Mouse (Mus musculus): ENCODE results near the gene Asic2. TPM values are rescaled to one million over a fixed set of nuclear protein-coding genes. Genes with fewer than 3 reads are reported as not detected.

Asic2 gene
- total and polyA plus RNA-seq, 2 experiments: under 0.01 TPM; not detected in 1

GRCm38 (mm10) chr11:81118055-81118454 is 850.2 kb downstream of the Asic2 start:
- Histone ChIP-seq H3K9ac (ENCODE audit: low read depth, low read length) (no peak overlapping the region), H3K4me1 (ENCODE audit: control insufficient read depth, insufficient read depth, low read length) (no peaks in the 10 kb centered on the region), H3K27me3 (ENCODE audit: control insufficient read depth, insufficient read depth, low read length) (no peaks in the 10 kb centered on the region), H3K27ac (replicated peaks; ENCODE audit: insufficient read depth, low read depth, low read length) (no peak overlapping the region), H3K79me2 (ENCODE audit: control insufficient read depth, insufficient read depth, low read length) (no peaks in the 10 kb centered on the region), H3K4me3 (ENCODE audit: insufficient read depth, low read depth, low read length) (no peak overlapping the region), H3K36me3 (ENCODE audit: control insufficient read depth, insufficient read depth, low read length) (no peaks in the 10 kb centered on the region)
- TF ChIP-seq POLR2A (IDR thresholded peaks at IDR 0.05; ENCODE audit: extremely low read depth, insufficient read depth, low read length) (no peak), CTCF (IDR thresholded peaks at IDR 0.05; ENCODE audit: low read depth, low read length) (no peak)
- DNase-seq (ENCODE audit: extremely low read depth, low read depth, low spot score): no peak
- WGBS: 63% methylated on average over 7 of the region's 7 CpGs

GRCm38 (mm10) chr11:81115666-81116065 is 852.6 kb downstream of the Asic2 start:
- no peaks in the 10 kb centered on the region for H3K27me3 ChIP-seq (ENCODE audit: control insufficient read depth, insufficient read depth, low read length)
- H3K36me3 ChIP-seq (ENCODE audit: control insufficient read depth, insufficient read depth, low read length): no peaks in the 10 kb centered on the region
- H3K79me2 ChIP-seq (ENCODE audit: control insufficient read depth, insufficient read depth, low read length): no peaks in the 10 kb centered on the region
- peak; percentile 13 for DNase-seq (ENCODE audit: extremely low read depth, low read depth, low spot score)
- no peak overlapping the region for H3K9ac ChIP-seq (ENCODE audit: low read depth, low read length)
- TF ChIP-seq CTCF (IDR thresholded peaks at IDR 0.05; ENCODE audit: low read depth, low read length): no peak
- TF ChIP-seq POLR2A (IDR thresholded peaks at IDR 0.05; ENCODE audit: extremely low read depth, insufficient read depth, low read length): no peak
- 41% methylated on average over 9 of the region's 9 CpGs for WGBS
- no peak overlapping the region for H3K4me3 ChIP-seq (ENCODE audit: insufficient read depth, low read depth, low read length)
- no peak overlapping the region for H3K27ac ChIP-seq (replicated peaks; ENCODE audit: insufficient read depth, low read depth, low read length)
- H3K4me1 ChIP-seq (ENCODE audit: control insufficient read depth, insufficient read depth, low read length): no peaks in the 10 kb centered on the region

GRCm38 (mm10) chr11:81111626-81112025 is 856.6 kb downstream of the Asic2 start:
- 88% methylated on average over 2 of the region's 2 CpGs for WGBS
- no peak overlapping the region for H3K4me3 ChIP-seq (ENCODE audit: insufficient read depth, low read depth, low read length)
- TF ChIP-seq POLR2A (IDR thresholded peaks at IDR 0.05; ENCODE audit: extremely low read depth, insufficient read depth, low read length): no peak
- TF ChIP-seq CTCF (IDR thresholded peaks at IDR 0.05; ENCODE audit: low read depth, low read length): no peak
- H3K4me1 ChIP-seq (ENCODE audit: control insufficient read depth, insufficient read depth, low read length): no peaks in the 10 kb centered on the region
- H3K27ac ChIP-seq (replicated peaks; ENCODE audit: insufficient read depth, low read depth, low read length): no peak overlapping the region
- no peaks in the 10 kb centered on the region for H3K79me2 ChIP-seq (ENCODE audit: control insufficient read depth, insufficient read depth, low read length)
- no peaks in the 10 kb centered on the region for H3K27me3 ChIP-seq (ENCODE audit: control insufficient read depth, insufficient read depth, low read length)
- no peak overlapping the region for H3K9ac ChIP-seq (ENCODE audit: low read depth, low read length)
- no peaks in the 10 kb centered on the region for H3K36me3 ChIP-seq (ENCODE audit: control insufficient read depth, insufficient read depth, low read length)
- DNase-seq (ENCODE audit: extremely low read depth, low read depth, low spot score): no peak

GRCm38 (mm10) chr11:81110049-81110448 is 858.2 kb downstream of the Asic2 start:
- Histone ChIP-seq H3K4me3 (ENCODE audit: insufficient read depth, low read depth, low read length) (no peak overlapping the region), H3K9ac (ENCODE audit: low read depth, low read length) (no peak overlapping the region), H3K79me2 (ENCODE audit: control insufficient read depth, insufficient read depth, low read length) (no peaks in the 10 kb centered on the region), H3K27ac (replicated peaks; ENCODE audit: insufficient read depth, low read depth, low read length) (no peak overlapping the region), H3K36me3 (ENCODE audit: control insufficient read depth, insufficient read depth, low read length) (no peaks in the 10 kb centered on the region), H3K27me3 (ENCODE audit: control insufficient read depth, insufficient read depth, low read length) (no peaks in the 10 kb centered on the region), H3K4me1 (ENCODE audit: control insufficient read depth, insufficient read depth, low read length) (no peaks in the 10 kb centered on the region)
- WGBS: 83% methylated on average over 6 of the region's 6 CpGs
- DNase-seq (ENCODE audit: extremely low read depth, low read depth, low spot score): no peak
- TF ChIP-seq CTCF (IDR thresholded peaks at IDR 0.05; ENCODE audit: low read depth, low read length) (no peak), POLR2A (IDR thresholded peaks at IDR 0.05; ENCODE audit: extremely low read depth, insufficient read depth, low read length) (no peak)

- no peak for TF ChIP-seq POLR2A (IDR thresholded peaks at IDR 0.05; ENCODE audit: extremely low read depth, insufficient read depth, low read length)
- no peak for TF ChIP-seq CTCF (IDR thresholded peaks at IDR 0.05; ENCODE audit: low read depth, low read length)
- 88% methylated on average over 1 of the region's 1 CpGs for WGBS
Observed at GRCm38 (mm10) chr11:81106949-81107348, 861.3 kb downstream of the Asic2 start.

GRCm38 (mm10) chr11:81100829-81101228 is 867.4 kb downstream of the Asic2 start:
- DNase-seq (ENCODE audit: extremely low read depth, low read depth, low spot score): peak; percentile 98
- H3K27me3 ChIP-seq (ENCODE audit: control insufficient read depth, insufficient read depth, low read length): no peaks in the 10 kb centered on the region
- 17% methylated on average over 6 of the region's 6 CpGs for WGBS

More at GRCm38 (mm10) chr11:81106949-81107348, 861.3 kb downstream of the Asic2 start:
- Histone ChIP-seq H3K79me2 (ENCODE audit: control insufficient read depth, insufficient read depth, low read length) (no peaks in the 10 kb centered on the region), H3K27ac (replicated peaks; ENCODE audit: insufficient read depth, low read depth, low read length) (no peak overlapping the region), H3K4me3 (ENCODE audit: insufficient read depth, low read depth, low read length) (no peak overlapping the region), H3K36me3 (ENCODE audit: control insufficient read depth, insufficient read depth, low read length) (no peaks in the 10 kb centered on the region), H3K27me3 (ENCODE audit: control insufficient read depth, insufficient read depth, low read length) (no peaks in the 10 kb centered on the region), H3K9ac (ENCODE audit: low read depth, low read length) (no peak overlapping the region), H3K4me1 (ENCODE audit: control insufficient read depth, insufficient read depth, low read length) (no peaks in the 10 kb centered on the region)
- DNase-seq (ENCODE audit: extremely low read depth, low read depth, low spot score): no peak

More at GRCm38 (mm10) chr11:81100829-81101228, 867.4 kb downstream of the Asic2 start:
- H3K9ac ChIP-seq (ENCODE audit: low read depth, low read length): no peak overlapping the region
- H3K4me3 ChIP-seq (ENCODE audit: insufficient read depth, low read depth, low read length): no peak overlapping the region
- peaks cover 12% of the 10 kb centered on the region for H3K4me1 ChIP-seq (ENCODE audit: control insufficient read depth, insufficient read depth, low read length)
- TF ChIP-seq CTCF (IDR thresholded peaks at IDR 0.05; ENCODE audit: low read depth, low read length) (no peak), POLR2A (IDR thresholded peaks at IDR 0.05; ENCODE audit: extremely low read depth, insufficient read depth, low read length) (no peak)
- H3K27ac ChIP-seq (replicated peaks; ENCODE audit: insufficient read depth, low read depth, low read length): no peak overlapping the region
- no peaks in the 10 kb centered on the region for H3K79me2 ChIP-seq (ENCODE audit: control insufficient read depth, insufficient read depth, low read length)
- H3K36me3 ChIP-seq (ENCODE audit: control insufficient read depth, insufficient read depth, low read length): no peaks in the 10 kb centered on the region

All from liver, adult 2 months (tissue).